Mouse (Mus musculus) G1E (cell line): Measurements from ENCODE around the gene Scn4b.

Experiments used
- CTCF ChIP-seq: IDR thresholded peaks from 2 replicates; pipeline ENCODE4 v1.5.1; 2012; ENCODE audit warnings: low read depth, low read length, inconsistent platforms, mixed read lengths
- POLR2AphosphoS5 ChIP-seq: IDR thresholded peaks from 2 replicates; pipeline ENCODE4 v1.6.1; 2012; ENCODE audit warnings: low read depth, low read length, inconsistent platforms; ENCODE audit not compliant: insufficient replicate concordance

- TF ChIP-seq CTCF (no peak), POLR2AphosphoS5 (no peak)
Observed at GRCm38 (mm10) chr9:45139082-45139481, 887 bp downstream of the Scn4b start.
